Mouse (Mus musculus): Measurements from ENCODE around the gene Laptm5.

Gene Laptm5

DNA sequence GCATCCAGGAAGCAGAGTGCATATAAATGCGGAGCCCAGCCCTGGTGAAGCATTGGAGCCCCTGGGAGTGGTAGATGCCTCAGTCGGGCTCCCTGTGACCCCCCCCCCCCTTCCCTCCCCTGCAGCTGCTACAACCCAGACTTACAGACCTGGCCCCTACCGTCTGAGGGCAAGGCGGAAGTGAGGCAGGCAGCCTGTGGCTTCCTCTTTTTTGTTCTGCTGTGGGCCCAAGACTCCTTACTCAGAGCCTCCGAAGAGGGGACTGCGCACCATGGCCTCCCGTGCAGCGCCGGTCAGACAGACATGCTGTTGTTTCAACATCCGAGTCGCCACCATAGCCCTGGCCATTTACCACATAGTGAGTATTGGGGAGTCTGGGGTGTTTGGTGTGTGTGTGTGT is at the start of gene Laptm5:
Gene Laptm5 (plus strand): TSS at position 49 of the 400 bp plus-strand sequence.
- DNase-seq, result no peak

DNA sequence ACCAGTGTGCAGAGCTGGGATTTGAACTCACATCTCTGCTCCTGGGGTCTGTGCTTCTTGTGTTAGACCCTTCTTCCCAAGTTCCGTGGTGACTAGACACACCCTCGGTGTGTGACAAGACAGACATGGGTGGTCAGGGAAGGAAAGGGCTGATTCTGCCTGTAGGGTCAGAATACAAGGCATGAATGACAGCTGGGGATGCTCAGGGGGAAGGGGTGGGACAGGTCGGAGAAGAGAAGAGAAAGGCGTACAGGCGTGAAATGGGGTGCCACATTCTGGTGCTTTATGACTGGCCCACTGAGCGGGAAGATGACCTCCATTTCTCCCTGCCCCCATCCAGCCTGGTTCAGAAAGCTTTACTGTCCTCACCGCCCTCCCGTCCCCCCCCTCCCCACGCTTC is 47.5 kb upstream of the Laptm5 start:
- DNase-seq, result no peak

DNA sequence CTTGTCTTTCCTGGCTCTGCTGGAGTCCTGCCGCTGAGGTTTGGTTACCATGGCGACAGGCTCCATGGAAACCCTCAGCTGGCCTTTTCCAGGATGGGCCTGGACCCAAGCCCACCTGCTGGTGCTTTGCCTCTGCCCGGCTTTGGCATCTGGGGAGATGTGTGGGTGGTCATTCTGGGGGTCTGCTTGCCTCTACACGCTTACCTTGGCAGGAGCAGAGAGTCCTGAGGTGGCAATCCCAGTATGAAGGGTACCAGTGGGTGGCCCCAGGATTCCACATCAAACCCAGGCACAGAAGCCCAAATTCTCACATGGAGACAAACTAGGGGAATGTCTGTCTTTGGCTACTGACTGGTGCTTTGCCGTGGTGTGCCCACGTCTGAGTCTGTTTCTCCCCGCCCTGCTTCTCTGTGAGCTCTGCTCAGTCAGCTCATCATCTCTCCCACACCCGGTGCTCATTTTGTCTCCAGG is 47.0 kb upstream of the Laptm5 start:
- DNase-seq, result no peak

DNA sequence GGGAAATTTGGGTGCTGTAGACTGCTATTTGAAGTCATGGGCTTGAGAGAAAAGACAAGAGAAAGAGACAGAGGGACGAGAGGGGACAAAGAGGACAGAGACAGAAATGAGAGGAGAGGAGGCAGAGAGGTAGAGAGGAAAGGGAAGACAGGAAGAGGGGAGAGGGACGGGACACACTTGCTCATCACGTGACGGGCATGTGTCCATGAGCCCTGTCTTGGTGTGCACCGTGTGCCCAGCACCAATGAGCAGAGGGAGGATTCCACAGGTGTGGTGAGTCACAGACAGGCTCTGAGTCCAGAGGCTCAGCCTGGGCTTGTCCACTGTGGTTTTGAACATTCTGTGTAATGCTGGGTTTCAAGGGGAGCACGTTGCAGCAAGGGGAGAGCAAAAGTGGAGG is 45.0 kb upstream of the Laptm5 start:
- no peak for DNase-seq

DNA sequence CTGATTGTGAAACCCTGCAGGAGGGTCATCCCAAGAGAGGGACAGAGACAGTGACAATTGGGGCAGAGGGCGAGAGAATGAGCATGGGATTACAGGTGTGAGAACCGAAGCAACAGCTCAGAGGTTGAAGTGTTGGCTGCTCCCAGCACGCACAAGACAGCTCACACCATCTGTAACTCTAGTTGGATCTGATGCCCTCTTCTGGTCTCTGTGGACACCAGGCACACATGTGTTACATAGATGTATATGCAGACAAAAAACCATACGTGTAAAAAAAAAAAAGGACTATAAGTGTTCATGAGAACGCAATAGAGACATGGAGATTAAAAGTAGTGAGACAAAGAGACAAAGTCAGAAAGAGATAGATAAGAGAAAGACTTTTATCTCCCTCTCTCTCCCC is 44.1 kb upstream of the Laptm5 start:
- DNase-seq, result no peak

DNA sequence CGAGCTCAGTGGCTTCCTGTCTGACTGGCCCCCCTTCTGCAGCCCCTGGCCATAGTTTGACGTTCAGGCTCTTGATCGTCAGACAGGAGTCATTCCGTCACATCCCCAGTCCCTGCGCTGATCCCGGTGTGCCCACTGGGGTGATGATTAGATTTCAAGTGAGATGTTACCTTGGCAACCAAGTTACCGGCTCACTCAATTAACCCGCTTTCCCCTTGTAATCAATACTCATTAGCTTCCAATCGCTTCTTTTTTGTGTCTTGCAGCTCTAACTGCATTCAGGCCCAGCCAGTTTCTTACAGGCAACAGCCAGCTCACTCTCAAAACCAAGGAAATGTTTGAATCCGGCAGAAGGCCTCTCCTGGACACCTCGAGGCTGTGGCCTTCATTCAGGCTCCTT is 40.5 kb upstream of the Laptm5 start:
- no peak for DNase-seq

DNA sequence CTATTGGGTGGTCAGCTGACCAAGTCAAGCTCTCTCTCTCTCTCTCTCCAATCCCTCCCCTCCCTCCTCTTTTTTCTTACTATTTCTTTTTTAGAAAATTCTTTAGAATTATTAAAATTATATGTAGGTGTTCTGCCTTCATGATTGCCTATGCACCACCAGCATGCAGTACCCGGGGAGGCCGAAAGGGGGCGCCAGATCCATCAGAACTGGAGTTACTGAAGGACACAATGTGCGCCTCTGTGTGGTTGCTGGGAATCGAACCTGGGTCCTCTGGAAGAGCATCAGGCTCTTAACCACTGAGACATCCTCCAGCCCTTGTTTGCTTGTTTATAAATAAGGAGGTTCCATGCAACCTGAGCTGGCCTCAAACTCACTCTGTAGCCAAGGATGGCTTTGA is 39.5 kb upstream of the Laptm5 start:
- no peak for DNase-seq

DNA sequence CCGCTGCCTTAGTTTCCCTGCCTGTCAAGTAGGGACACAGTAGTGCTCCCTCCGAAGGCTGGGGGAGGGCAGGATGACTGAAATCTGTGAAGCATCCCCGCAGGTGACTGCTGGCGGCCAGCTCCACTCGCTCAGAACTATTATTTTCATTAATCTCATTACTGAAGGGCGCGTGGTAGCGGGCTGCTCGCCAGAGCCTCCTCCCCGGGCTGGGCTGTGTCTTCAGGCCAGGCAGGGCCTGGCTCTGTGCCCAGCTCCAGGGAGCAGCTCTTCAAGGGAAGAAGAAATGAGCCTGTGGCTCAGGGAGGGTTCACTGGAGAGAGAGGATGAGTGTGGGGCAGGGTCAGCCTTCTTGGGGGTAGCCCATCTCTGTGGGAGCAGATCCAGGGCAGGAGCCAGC is 38.3 kb upstream of the Laptm5 start:
- DNase-seq, result peak; percentile 35 to 51

DNA sequence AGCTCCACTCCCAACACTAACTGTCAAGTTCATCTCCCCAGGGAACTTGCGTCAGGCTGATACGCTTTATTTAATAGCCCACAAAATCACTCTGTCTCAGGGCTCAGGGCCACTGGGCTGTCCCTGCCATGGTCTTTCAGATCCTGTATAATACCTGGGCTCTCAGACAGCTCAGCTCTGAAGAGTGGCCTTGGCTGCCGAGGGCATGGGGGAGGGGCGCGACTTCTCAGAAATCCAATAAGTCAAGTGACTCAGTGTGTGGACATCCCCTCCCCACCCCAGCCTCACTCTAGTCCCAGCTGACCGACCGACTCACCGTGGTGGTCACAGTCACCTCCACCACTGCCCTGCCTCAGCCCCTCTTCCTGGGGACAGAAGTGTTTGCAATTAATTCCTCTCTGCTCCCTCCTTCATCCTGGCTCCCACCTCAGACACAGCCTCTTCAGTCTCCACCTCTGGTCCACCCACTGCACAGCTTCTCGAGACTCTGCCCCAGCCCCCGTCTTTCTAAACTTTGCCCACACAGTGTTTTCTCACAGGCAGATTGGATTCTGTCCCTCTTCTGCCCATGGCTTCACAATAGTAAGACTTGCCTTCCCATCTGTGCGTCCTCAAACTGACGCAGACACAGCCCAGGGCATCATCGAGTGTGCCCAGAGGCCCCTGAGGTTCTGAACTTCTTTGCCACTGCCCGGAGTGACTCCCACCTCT is 36.8 kb upstream of the Laptm5 start:
- DNase-seq, result no peak

DNA sequence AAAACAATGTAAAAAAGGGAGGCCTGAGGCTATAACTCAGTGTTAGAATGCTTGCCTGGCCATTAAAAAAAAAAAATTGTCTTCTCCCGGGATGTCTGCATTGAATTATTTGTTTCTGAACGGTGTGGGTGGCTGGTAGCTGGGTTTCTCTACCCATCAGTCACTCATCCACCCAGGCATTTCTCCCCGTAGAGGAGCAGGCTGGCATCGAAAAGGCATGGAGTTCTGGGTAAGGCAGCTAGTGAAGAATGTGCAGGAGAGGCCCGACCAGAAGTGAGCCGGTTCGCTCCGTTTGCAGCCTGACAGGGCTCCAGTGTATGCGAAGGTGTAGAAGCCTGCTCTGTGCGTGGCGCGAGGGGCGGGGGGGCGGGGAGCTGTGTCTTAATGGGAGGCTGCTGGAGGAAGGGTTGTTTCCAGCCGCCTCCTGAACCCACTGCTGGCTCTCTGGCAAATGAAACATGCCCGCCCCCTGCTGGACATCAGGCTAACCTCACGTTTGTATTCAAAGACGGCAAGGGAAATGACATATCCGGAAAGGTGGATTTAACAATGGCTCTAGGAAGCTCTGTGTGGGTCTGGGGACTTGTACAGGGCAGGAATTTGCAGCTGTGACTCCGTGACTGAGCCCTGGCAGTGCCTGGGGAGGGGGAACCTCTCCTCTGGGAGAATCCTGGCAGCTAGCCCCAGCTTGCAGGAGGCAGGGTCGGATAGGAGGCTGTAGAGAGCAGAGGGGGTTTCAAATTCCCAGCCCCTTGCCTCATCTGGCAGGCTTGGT is 34.5 kb upstream of the Laptm5 start:
- DNase-seq, result peak; percentile 70 to 90

DNA sequence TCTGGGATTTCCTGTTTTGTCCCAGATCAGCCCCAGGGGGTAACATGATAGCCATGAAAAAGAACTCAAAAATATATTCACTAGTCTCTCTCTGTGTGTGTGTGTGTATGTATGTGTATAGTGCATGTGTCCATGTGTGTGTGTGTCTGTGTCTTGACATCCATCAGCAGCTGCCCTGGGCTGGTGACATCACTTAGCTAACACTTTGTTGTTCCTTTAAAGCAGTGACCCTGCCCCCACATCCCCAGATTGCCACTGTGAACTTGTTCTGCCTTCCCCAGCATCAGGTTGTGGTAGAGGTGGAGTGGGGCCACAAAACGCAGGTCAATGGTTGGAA is 33.9 kb upstream of the Laptm5 start:
- no peak for DNase-seq

DNA sequence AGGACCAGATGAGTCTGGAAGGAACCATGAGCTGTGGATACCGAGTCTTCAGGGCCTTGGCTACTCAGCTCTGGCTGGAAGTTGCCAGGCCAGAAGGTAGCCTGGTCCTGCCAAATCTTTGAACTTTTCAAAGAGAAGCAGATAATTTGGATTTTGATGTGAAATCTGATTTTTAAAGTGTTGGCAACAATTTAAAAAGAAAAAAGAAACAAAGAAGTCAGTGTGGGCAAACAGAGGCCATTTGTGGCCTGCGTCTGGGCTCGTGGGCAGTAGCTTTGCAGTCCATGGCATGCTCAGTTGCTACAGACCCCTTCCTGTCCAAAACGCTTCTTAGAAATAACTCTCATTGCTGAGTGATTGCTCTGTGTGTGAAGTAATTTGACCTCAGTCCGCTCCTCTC is 31.6 kb upstream of the Laptm5 start:
- DNase-seq, result no peak

DNA sequence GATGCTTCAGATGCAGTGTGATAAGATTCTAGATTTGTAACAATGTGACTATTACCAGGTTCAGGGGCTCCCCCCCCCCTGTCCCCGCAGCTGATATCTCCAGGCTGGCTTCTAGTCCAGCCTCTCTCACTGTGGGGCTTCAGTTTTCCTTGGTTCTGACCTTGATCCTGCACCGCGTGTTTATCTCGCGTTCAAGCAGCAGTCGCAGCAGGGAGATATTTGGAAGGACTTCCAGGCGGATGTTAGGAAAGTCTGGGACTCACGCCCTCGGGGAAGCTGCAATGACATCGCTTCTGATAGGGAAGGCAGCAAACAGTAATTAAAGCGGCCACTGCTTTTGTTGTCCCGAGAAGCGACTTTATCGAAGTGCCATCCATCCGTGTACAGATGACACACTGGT is 30.2 kb upstream of the Laptm5 start:
- no peak for DNase-seq

DNA sequence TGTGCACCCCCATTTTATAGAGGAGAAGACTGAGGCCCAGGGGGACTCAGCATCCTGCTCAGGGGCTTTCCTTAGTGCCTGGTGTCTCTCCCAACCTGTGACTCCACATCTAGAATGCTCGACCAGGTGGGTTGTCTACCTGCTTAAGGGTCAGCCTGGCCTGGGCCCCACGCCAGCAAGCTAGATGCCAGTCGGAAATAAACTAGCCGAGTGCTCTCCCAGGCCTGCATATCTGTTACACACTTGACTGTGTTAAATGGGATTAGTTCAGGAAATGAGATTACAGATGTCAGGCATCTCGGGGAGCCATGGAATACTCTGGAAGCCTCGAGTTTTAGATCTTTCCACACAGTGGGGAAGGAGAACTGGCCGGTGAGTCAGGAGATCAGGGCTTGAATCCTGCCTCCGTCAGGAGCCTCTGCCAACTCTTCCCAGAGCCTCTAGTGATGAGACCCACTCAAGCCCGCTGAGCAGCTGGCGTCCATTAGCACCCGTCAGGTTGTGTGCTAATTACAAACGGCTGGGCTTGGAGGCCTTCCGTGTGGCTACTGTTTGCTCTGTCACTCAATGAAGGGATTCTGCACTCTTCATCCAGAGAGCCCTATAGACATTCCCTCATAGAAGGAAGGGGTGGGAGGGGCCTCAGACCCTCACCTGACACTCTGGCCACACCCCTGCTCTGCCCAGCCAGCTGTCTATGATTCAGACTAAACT is 28.9 kb upstream of the Laptm5 start:
- DNase-seq, result no peak

DNA sequence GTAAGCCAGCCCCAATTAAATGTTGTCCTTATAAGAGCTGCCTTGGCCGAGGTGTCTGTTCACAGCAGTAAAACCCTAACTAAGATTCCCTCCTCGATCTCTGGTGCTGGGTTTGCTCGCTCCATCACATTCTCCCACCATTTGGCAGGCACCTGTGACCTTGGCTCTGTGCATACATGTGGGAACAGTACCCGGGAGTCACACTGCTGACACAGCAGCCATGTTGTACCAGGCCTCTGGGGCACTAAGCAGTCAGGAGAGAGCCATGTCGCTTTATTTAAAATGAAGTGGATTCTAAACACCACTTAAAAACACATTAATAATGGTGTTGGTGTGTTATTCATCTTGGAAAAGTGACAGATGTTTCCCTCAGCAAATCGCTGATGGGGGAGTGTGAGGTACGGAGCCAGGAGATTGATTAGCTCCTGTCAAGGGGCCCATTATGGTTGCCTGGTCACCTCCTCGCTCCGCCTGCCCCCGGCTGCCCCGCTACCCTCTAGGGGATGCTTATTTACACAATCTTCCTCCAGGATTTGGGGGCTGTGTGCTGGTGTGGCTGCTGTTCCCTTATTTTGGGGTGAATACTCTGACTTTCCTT is 25.7 kb upstream of the Laptm5 start:
- no peak for DNase-seq

DNA sequence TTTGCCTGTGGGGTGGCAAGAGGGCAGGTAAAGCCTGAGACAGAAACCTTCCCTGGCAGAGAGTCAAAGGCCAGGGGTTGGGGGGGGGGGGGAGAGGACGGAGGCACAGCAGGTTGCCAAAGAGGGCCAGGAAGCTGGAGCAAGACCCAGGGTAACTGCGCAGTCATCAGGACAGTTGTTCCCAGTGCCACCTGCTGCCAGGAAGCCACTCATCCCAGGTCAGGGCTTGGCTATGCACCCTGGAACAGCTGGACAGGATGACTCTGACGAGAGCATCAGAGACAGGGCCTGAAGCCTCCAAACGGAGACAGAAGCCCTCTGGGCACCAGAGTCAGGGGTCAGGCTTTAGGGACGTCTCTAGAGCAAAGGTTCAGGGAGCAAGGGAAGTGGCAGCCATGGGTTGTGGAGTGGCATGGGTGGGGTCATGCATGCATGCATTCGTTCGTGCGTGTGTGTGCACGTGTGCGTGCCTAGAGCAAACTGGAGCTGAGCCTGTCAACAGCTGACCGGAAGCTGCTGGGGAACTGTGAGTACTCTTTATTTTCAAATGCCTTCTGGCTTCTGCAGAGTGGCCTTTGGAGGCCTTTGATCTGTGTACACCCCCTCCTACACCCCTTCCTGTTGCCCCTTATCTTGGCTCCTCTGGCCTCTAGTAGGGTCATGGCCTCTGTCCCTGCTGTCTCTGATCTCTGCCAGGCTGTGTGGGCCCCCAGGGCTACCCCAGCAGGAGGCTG is 23.0 kb upstream of the Laptm5 start:
- DNase-seq, result peak; percentile 15 to 31

DNA sequence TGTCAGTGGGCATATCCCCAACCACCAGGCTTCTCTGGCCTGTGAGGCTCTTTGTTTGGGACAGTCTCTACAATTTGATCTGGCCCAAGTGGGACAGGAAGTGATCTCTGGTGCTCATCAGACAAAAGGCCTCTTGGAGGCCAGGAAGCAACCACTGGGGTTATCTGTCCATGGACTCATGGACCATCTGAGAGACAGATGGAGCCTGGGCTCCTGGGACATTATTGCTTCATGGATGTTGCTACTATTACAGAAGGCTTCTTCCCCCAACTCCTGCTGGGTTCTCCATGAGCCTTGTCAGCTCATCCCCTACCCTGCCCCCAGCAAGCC is 22.4 kb upstream of the Laptm5 start:
- DNase-seq, result peak in 1 of 2 experiments; percentile 12

DNA sequence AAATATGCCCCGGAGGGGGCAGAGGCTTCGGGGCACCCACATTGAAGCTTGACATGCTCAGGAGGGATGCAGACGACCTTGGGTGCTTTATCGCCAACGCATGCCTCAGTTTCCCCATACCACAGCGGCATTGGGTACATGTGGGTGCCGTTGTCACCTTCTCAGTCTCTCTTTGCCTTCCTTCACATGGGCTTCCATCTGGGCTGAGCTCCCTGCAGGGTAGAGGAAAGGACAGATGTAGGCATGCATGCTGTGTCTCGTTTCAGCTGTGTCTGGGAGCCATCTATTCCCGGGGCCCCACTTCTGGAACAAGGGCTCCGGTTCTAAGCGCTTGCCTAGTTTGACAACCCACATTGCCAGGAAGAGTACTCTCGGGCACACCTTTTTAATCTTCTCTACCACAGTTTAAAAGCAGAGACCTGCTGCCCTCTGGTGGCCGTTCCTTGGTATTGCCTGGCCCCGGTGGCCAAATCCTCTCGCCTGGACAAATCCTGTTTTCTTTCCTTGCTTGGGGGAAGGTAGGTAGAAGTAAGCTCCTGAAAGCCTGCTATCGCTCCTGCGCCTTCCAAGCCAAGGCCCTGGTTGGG is 20.8 kb upstream of the Laptm5 start:
- DNase-seq, result peak; percentile 45 to 77

DNA sequence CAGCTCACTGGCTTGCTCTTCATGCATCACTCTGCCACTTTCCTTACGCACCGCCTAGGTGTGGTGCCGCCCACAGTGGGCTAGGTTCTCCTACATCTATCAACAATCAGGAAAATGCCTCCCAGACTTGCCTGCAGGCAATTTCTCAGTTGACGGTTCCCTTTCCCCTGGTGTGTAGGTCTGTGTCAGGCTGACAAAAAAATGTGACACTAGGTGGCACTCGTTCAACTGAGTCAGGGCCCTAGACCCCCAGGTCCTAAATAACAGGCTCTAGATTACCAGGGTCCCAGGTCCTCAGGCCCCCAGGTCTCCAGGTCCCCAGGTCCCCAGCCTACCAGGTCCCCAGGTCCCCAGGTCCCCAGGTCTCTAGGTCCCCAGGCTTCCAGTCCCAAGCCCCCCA is 19.2 kb upstream of the Laptm5 start:
- no peak for DNase-seq

DNA sequence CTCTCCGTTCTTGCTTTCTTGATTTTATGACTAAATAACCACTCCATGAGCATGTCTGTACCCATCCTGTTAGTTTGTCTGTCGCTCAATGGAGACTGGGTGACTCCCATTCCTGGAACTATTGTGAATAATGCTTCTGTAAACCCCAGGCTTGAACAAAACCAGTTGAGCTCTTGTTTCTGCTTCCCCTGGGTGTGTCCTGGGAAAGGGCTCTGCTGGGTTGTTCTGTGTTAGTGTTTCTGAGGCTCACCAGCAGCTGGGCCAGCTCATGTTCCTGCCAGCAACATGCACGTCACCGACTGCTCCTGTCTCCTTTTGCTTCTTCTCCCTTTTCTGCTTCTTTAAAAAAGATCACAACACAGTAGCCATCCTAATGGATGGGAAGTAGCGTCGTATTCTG is 17.2 kb upstream of the Laptm5 start:
- no peak for DNase-seq

DNA sequence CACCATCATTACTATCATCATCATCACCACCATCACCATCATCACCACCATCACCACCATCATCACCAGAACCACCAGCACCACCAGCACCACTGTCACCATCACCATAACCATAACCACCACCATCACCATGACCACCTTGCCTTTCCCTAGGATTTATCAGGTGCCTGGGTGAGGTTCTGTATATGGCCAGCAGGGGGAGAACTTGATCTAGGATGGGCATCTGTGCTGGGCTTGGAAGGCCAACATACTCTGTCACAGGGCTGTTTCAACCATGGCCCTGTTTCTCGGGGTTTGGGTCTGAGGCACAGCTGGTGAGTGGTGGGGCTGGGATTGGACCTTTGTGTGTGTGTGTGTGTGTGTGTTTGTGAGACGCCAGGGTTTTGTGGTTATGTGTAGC is 16.6 kb upstream of the Laptm5 start:
- DNase-seq, result peak in 1 of 2 experiments; percentile 25

DNA sequence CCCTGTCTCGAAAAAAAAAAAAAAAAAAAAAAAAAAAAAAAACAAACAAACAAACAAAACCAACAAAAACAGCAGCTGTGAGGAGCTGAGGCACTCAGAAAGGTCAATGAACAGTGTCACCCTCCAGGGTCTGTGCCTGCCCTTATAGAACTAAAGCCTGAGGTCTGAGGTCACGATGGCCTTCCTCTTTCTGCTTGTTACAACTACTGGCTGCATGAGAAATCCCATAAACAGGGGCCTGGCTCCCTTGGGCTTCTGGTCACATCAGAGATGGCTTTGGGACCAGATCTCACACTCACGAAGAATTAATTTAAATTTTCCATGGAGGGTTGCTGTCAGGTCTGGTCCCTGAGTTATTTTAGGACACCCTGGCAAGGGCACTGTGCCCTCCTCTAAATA is 13.5 kb upstream of the Laptm5 start:
- DNase-seq, result no peak
